Mouse (Mus musculus): ENCODE data around the gene Ubash3a.

The Ubash3a gene

GRCm38 (mm10) chr17:31216068-31216955 lies 8.6 kb downstream of the Ubash3a start:
- in situ Hi-C loops (cut with MboI, MseI): loop anchor here (10.0 kb wide), 1 partner anchor 618 kb away; no protein-coding TSS in a partner anchor

GRCm38 (mm10) chr17:31222810-31223310 lies 15.2 kb downstream of the Ubash3a start:
- in situ Hi-C loops (cut with MboI, MseI): no loop called here

DNA sequence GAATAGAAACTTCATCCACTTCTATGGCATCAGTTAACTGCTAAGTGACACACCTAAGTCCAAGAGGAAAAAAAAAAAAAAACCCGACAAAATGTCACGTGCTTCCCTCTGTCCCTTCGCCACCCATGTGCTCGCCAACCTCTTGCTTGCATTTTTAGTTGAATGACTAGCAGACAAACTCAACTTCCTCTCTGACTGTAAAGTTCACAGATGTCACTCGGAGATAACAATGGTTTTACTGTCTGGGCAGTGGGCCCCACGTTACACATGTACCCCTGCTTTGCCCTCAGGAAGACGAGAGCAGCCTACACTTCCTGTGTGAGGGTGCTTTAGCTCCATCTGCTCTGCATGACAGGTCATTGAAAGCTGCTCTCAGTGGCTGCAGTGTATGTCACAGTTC lies 16.2 kb downstream of the Ubash3a start:
- in situ Hi-C loops (cut with MboI, MseI): no loop called here

GRCm38 (mm10) chr17:31224591-31224990 lies 16.9 kb downstream of the Ubash3a start:
- in situ Hi-C loops (cut with MboI, MseI): no loop called here

- in situ Hi-C loops (cut with MboI, MseI): no loop called here
These were observed 18.7 kb downstream of the Ubash3a start for GRCm38 (mm10) chr17:31226368-31226767.

DNA sequence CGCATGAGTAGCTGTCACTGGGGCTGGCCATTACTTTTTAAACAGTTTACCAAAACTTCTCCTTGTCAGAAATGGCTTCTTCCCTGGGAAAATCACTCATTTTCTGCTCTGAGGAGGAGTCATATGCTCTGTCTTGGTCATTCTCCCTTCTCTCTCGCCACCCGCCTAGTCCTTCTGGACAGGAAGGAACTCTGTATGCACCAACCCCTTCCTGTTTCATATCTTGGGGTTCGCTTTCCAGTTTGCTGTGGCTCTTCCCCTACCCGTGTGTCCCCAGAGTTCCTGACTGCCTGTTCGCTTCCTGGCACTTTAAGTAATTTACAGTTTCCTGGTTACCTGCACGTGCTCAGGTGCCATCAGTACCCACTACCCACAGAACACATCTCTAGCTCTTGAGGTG lies 19.3 kb downstream of the Ubash3a start:
- in situ Hi-C loops (cut with MboI, MseI): no loop called here

- in situ Hi-C loops (cut with MboI, MseI): no loop called here
These were observed 24.1 kb downstream of the Ubash3a start for GRCm38 (mm10) chr17:31231780-31232179.

DNA sequence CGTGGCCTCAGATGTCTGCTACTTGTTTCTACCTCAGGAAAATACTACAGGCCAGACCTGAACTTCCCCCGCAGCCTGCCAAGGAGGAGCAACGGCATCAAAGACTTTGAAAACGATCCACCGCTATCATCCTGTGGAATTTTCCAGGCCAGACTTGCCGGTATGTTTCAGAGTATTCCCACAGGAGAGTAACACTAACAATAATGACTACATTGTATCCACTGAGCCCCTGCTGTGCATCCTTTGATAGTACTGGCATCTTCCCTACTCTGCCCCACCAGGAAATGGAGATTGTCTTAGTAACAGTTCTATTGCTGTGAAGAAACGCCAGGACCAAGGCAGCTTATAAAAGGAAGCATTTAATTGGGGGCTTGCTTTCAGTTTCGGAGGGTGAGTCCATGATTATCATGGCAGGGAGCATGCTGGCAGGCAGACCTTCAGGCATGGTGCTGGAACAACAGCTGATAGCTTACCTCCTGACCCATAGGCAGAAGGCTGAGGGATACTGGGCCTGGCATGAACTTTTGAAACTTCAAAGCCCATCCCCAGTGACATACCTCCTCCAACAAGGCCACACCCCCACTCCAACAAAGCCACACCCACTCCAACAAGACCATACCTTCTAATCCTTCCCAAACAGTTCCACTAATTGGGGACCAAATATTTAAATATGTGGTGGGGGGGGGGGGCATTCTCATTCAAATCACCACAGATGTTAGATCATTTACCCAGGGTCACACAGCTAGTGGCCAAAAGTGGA lies 24.8 kb downstream of the Ubash3a start:
- in situ Hi-C loops (cut with MboI, MseI): no loop called here

DNA sequence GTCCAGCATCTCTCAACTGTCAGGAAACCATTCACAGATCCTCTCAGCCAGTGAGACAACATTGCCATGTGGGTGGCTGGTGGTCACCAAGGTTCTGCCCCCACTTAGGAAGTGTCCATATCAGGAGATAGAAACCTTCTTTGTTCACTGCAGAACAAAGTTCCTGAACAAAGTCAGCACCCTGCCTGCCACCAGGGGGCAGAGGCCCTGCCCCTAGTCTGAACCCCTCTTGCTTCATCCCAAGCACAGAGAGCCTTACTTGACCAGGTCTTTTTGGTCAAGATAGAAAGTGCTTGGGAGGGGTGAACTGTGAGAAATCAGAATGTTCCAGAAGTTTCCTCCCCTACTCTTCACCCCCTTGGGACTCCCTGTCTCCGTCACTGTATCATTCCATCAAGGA lies 28.2 kb downstream of the Ubash3a start:
- in situ Hi-C loops (cut with MboI, MseI): no loop called here

GRCm38 (mm10) chr17:31238234-31239020 lies 30.8 kb downstream of the Ubash3a start:
- in situ Hi-C loops (cut with MboI, MseI): no loop called here

DNA sequence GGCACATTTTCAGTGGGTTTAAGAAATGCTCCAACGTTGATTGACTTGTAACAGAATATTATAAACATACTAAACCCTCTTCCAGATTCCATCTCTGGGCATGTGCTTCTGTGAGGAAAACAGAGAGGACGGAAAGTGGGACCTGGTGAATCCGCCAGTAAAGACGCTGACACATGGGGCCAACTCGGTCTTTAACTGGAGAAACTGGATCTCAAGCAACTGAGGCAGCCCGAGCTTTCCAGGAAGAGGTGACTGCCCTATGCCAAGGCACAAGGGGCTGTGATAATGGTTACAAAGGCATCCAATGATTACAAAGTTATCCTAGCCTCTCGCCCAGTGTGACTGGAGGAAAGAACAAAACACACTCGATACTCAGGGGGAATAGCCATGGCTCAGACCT lies 33.5 kb downstream of the Ubash3a start:
- in situ Hi-C loops (cut with MboI, MseI): no loop called here

GRCm38 (mm10) chr17:31242764-31243163 lies 35.1 kb downstream of the Ubash3a start:
- in situ Hi-C loops (cut with MboI, MseI): no loop called here

DNA sequence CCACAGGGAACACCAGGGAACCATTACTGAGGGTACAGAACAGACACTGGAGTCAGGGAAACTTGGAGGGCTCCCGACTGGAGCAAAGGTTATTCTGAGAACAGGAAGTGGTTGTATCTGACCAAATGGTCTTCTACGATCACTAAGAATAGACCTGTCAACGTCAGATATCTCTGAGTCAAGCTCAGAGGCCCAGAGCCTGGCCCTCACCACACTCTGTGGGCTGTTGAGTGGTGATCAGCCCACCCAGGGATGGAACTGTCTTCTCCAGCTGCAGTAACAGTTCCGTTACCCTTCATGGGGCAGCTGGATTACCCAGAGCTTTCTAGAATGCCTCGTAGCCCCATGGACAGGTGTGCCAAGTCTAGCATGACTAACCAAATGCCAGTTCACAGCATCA lies 37.6 kb downstream of the Ubash3a start:
- in situ Hi-C loops (cut with MboI, MseI): no loop called here

DNA sequence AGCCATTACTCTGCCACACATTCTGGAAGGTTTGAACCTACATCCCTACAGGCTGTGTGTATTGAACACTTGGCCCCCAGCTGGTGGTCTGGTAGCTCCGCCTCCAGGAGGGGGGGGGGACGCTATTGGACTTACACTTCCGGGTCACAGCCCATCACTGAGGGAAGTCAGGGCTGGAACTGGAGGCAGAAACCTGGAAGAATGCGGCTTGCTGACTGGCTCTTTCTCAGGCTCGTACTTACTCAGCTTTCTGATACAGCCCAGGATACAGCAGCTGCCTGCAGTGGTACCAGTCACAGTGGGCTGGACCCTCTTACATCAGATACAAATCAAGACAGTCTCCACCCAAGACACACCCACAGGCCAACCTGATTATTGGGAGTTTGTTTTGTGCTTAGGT lies 39.5 kb downstream of the Ubash3a start:
- in situ Hi-C loops (cut with MboI, MseI): no loop called here

- in situ Hi-C loops (cut with MboI, MseI): no loop called here
These were observed 46.3 kb downstream of the Ubash3a start for GRCm38 (mm10) chr17:31253951-31254350.

DNA sequence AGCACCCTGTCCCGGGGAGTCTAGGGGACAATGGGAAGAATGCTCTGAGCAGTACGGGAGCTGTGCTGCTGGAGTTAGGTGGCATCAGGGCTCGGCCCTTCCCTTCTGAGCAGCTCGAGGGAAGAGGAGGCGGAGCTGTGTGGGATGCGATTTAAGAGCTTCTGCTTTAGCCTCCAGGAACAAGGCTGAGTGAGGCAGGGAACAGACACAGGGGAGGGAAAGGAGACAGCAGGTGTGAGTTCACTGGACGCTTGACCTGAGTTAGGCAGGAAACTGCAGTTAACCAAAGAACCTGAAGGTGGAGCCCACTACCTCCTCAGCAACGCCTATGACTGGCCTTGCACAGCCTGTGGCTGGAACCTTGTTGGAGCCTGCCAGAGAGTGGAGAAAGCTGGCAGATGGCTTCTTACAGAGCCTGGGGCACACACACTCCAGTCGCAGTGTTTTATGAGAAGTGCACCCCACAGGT lies 46.8 kb downstream of the Ubash3a start:
- in situ Hi-C loops (cut with MboI, MseI): no loop called here

DNA sequence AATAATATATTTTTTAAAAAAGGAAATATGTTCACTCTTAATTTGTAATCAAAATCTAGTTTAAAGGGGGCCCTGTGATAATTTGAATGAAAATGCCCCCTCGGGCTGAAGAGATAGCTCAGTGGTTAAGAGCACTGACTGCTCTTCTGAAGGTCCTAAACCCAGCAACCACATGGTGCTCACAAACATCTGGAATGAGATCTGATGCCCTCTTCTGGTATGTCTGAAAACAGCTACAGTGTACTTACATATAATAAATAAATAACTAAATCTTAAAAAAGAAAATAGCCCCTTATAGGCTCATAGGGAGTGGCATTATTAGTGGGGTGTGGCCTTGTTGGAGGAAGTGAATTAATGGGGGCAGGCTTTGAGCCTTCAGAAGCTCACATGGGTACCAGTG lies 49.5 kb downstream of the Ubash3a start:
- in situ Hi-C loops (cut with MboI, MseI): no loop called here

GRCm38 (mm10) chr17:31257898-31258297 lies 50.2 kb downstream of the Ubash3a start:
- in situ Hi-C loops (cut with MboI, MseI): no loop called here

- in situ Hi-C loops (cut with MboI, MseI): no loop called here
These were observed 50.7 kb downstream of the Ubash3a start for GRCm38 (mm10) chr17:31258310-31258865.

- in situ Hi-C loops (cut with MboI, MseI): no loop called here
These were observed 51.5 kb downstream of the Ubash3a start for GRCm38 (mm10) chr17:31259145-31259544.

GRCm38 (mm10) chr17:31259825-31260224 lies 52.2 kb downstream of the Ubash3a start:
- in situ Hi-C loops (cut with MboI, MseI): no loop called here
